Mouse (Mus musculus) lung, adult 2 months (tissue): ENCODE measurements around the gene Nat10.

Source experiments
- CTCF ChIP-seq: fragments of 200-500 bp; IDR thresholded peaks from 2 replicates; pipeline ENCODE4 v1.5.1; 2011; ENCODE audit warnings: mild to moderate bottlenecking, low read length, control low read depth; ENCODE audit not compliant: insufficient read depth
- POLR2A ChIP-seq: fragments of 200-500 bp; IDR thresholded peaks from 2 replicates; pipeline ENCODE4 v1.6.1; 2011; ENCODE audit warnings: low read depth, mild to moderate bottlenecking, control low read depth, low read length, borderline replicate concordance; ENCODE audit errors: extremely low read depth

GRCm38 (mm10) chr2:103706226-103706625, 54.8 kb downstream of the Nat10 start:
- TF ChIP-seq CTCF (no peak), POLR2A (no peak)
